Mouse (Mus musculus): Measurements from ENCODE around the gene 1700011M02Rik.
"Not testable (repeated sequence)": the region's sequence is repeated elsewhere in the genome, so short reads cannot be mapped to it uniquely, and the experiment has no call there.

Gene 1700011M02Rik

DNA sequence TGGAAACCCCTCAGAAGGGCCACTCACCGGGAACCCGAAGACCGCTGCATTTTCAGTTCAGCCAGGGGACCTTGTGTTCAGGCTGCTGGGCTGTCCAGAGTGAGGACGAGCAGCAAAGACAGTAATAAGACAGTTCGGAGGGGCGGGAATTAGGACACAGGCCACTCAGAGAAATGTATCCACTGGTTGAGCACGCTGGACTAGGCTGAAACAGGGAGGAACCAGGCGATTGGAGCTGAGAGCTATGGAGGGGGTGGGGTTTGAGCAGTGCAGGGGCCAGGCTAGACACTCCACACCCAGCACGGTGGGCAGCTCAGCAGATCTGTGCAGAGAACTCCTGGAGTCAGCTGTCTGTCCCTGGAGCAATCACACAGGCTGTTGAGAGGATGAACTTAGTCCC lies at the start of gene 1700011M02Rik, which contains the start of gene Dmrtc1a:
1700011M02Rik (plus strand) TSS at position 319 of the 400 bp plus-strand sequence.
Dmrtc1a (minus strand) TSS at position 101 of the 400 bp plus-strand sequence.
- DNase-seq (ENCODE audit: extremely low read depth, low read depth), result not testable (repeated sequence)

DNA sequence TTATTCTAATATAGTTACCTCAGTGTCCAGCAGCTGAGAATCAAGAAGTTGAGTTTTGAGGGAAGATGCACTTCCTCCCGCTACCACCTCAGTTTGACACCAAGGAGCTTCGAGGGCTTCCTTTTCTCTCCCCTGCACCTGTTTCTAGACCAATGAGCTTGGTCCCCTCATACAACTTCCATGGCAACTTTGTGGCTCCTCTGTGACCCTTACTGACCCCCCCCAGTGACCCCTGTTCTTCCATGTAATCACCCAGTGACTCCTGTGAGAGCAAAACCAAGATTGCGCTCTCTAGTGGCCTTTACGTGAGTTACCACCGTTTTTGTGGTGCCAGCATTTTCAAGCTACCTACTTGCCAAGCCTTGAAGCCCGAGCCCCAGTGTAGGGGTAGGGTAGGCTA lies 40.8 kb upstream of the 1700011M02Rik start, which contains the start of gene 1700031F05Rik:
1700031F05Rik (minus strand) TSS at position 101 of the 400 bp plus-strand sequence.
- DNase-seq (ENCODE audit: extremely low read depth, low read depth), result peak; percentile 17

DNA sequence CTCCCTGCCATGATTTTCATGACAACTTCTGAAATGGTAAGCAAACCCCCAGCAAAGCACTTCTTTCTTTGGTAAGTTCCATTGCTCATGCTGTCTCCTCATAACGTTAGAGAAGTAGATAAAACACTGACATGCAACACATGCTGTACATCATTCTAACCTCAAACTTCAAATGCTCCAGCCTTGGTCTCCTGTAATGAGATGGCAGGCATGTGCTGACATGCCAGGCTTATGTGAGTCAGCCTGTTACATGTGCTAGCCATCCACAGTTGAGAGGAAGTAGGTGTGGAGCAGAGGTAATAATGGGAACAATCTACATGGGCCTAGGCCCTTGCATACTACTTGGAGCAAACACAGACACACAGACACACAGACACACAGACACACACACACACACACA lies 6.1 kb downstream of the 1700011M02Rik start:
- DNase-seq (ENCODE audit: extremely low read depth, low read depth), result not testable (repeated sequence)

DNA sequence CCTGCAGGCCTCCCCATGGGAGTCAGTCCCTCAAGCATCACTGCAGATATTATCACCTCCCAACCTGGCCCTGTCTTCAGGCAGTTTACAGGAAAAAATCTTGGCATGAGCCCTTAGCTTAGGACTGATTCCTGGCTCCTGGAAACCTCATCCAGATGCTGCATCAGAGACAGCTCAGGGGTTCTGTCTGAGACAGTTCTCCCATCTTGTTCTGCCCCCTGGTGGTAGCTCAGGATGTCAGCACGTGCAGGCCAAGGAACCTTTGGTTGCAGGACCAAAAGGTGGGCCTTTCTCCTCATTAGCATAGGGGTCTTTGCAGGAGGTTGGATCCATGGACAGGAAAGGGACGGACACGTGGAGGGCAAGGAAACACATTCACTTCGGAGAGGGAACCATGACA lies 18.0 kb downstream of the 1700011M02Rik start:
- not testable (repeated sequence) for DNase-seq (ENCODE audit: extremely low read depth, low read depth)

DNA sequence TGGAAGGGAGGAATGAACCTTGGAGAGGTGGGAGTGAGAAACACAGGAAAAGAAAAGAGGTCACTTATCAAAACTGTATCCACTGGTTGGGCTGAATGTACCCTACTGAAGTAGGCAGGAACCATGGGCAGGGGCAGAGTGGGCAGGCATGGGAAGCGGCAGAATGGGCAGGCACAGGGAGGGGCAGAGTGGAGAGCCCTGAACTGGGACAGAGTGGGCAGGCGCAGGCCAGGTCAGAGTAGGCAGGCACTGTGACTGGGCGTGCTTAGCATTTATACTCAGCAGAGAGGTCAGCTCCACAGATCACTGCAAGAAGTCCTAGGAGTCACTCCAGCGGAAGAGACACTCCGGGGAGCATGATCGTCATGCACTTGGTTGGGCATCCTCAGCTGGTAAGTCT lies 19.4 kb downstream of the 1700011M02Rik start, which contains the start of gene 1700018G05Rik:
1700018G05Rik (plus strand) TSS at position 301 of the 400 bp plus-strand sequence.
- not testable (repeated sequence) for DNase-seq (ENCODE audit: extremely low read depth, low read depth)

DNA sequence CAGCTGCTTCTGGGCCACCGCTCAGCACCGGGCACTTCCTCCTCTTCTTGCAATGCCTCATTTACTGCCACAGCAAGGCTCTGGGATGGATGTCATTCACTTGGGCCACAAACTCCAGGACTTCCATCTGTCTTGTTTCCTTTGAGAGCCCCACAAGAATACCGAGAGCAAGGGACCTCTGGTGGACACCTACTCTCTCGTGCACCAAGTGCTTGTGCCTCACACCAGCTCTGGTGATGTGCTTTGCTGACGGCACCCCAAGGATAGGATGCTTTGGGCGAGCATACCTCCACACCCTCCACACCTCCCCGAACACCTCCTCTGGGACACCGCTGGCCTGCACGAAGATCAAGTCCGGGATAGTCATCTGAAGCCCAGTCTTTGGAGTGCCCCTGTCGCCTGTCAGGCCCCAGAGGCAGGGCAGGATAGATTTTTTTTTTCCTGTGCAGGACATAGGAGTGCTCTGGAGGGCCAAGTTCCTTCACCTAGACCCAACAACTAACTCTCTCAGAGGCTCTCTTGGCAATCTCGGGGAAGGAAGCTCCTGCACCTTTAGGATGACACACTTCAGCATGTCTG lies 24.4 kb downstream of the 1700011M02Rik start:
- DNase-seq (ENCODE audit: extremely low read depth, low read depth), result no peak

DNA sequence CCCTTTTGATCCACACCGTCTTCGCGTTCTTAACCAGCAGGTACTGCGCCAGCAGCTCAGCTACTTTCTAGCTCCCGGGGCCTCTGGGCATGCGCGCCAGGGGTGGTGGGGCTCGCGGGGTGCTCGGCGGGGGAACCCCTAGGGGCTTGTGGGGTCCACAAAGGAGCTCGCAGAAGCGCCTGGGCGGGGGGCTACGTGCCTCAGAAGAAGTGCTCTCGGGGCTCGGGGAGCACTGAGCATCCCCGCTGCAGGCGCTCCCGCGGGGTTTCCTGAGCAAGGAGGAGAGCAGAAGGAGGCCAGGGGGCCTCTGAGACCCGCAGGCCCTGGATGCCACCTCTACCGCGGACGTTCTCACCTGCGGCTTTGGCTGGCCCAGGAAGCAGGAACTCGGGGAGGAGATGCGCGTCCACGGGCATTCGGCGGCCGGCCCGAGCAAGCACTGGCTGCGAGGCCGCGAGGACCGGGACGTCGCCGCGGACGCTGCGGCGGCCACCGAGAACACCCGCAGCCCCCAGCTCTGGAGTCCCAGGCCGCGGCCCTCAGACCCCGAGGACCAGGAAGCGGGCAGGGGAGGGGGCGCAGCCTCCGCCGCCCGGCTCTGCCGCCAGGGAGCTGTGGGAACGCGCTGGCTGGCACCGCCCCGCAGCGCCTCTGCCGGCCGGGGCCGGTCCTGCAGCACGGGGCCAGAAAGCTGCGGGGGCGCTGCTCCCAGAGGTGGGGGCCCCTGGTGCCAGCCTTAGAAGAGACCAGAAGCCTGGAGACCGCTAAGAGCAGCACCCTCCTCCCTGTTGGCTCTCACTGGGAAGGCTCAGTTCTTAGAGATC lies 25.1 kb downstream of the 1700011M02Rik start:
- DNase-seq (ENCODE audit: extremely low read depth, low read depth), result no peak

DNA sequence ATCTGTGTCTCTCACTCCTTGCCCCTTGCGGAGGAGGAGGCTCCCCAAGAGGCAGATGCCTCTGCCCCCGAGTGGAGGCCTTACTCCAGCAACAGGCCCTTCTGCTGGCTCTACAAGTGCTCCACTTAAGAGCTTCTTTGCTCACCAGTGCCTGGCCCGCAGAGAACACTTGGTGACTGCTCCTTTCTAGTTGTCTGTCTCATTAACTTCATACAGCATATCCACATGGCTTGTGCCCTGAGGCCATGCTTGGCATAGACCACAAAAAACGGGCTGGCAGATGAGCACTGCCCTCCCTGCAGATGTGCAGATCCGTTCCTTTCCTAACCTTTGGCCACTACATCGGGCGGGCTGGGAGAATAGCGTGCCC lies 25.7 kb downstream of the 1700011M02Rik start:
- DNase-seq (ENCODE audit: extremely low read depth, low read depth), result no peak

DNA sequence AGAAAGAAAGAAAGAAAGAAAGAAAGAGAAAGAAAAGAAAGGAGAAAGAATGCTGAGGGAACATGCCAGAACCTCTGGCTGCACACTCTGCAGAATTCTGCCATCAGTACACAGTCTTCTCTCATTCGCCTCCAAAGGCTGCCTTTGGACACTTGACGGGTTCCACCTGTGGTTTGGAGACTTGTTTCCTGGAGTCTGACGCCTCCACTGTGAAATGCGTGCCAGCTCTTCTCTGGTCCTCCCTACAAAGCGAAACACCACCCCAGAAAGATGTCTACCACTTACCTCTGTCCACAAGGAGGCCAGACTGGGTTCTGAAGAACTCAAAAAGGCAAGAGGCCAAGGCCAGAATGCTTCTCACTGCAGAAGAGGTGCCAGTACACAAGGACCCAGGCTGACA lies 28.0 kb downstream of the 1700011M02Rik start:
- DNase-seq (ENCODE audit: extremely low read depth, low read depth), result no peak

DNA sequence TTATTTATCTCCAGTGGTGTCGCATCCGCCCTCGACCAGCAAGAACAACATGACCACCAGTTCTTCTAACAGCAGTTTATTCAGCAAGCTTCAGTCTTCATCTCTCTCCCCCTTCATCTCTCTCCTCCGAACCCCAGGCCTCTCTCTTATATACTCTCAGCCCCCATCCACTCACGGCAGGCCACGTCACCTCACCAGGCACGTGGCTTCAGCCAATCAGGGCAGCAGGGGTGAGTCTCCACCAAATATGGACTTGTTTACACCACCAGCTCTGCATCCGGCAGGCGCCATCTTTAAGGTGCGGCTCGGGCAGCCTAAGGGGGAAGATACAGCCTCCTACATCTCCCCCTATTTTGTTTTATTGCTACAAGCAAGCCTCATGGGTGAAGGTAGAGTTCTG lies 41.4 kb downstream of the 1700011M02Rik start:
- not testable (repeated sequence) for DNase-seq (ENCODE audit: extremely low read depth, low read depth)

DNA sequence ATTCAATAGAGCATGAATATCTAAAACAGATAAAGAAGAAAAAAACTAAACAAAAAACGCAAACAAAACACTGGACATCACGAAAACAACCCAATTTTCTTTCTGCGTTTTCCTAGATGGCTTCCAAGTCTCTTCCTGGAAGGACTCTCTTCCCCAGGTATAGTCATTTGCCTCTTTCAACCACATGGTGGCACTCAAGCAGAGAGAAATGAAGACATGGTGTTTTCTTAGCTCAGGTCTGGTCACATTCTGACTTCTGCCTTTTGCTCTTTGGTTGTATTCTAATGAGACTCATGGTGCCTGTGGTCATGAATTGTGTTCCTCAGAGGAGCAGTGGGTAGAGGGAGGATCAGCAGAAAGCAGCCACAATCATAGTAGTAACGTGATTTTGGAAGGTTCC lies 50.2 kb downstream of the 1700011M02Rik start:
- DNase-seq (ENCODE audit: extremely low read depth, low read depth), result peak; percentile 11

Measured in MEL-GATA-1-ER (cell line).